Mouse (Mus musculus): Measurements from ENCODE around the gene March8.

DNA sequence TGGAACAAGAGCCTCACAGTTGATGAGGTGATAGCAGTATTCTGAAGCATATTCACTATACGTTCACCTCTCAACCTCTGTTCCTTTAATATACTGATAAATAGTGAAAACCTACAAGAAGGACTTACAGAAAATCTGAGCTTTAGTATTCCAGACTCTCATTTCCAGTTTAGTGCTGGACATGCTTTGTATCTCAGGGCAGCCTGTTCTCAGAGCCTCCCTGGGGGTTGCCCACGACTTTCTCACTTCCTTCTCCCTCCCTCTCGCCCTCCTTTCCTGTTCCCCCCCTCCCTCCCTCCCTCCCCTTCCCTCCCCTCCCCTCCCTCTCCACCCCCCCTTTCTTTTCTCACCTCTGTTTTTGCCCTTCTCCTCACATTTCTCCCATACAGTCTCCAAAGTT, 42.3 kb downstream of the March8 start:
- TF ChIP-seq CTCF (IDR thresholded peaks at IDR 0.05; ENCODE audit: borderline replicate concordance, extremely low read depth, insufficient read depth, insufficient read length) (no peak), POLR2A (IDR thresholded peaks at IDR 0.05; ENCODE audit: borderline replicate concordance, extremely low read depth, insufficient read depth, insufficient read length, poor library complexity, severe bottlenecking) (no peak)

Measured in brain, embryonic 14.5 days (tissue).